Mouse (Mus musculus) embryonic facial prominence, embryonic 11.5 days (tissue): Measurements from ENCODE around the gene Aak1. TPM values are rescaled to one million over a fixed set of nuclear protein-coding genes. Genes with fewer than 3 reads are reported as not detected.
A peak's percentile ranks its signal among the peaks of the same experiment; 100 is the strongest.

Source experiments
- ATAC-seq: fragments of 200-750 bp; cut with Nextera tagmentation; replicated peaks from 2 replicates; pipeline ENCODE4 v1.8.0; 2017; ENCODE audit warnings: low read depth; ENCODE audit not compliant: insufficient number of reproducible peaks, low FRiP score, low TSS enrichment
- DNase-seq: peaks from one replicate; pipeline ENCODE4 v3.0.0-alpha.2; 2015; ENCODE audit warnings: low spot score
- H3K27ac ChIP-seq: fragments of 300-500 bp; sonication (generic); replicated peaks from 2 replicates; pipeline ENCODE4 v1.5.1; 2014; ENCODE audit warnings: mild to moderate bottlenecking, low read depth, low read length, control low read depth
- H3K27me3 ChIP-seq: fragments of 300-500 bp; sonication (generic); 2 replicates; pipeline ENCODE4 v1.6.1; 2014; ENCODE audit warnings: mild to moderate bottlenecking, low read length, moderate library complexity, mixed read lengths; ENCODE audit not compliant: control insufficient read depth, insufficient read depth
- H3K36me3 ChIP-seq: fragments of 300-500 bp; sonication (generic); replicated peaks from 2 replicates; pipeline ENCODE4 v1.6.1; 2014; ENCODE audit warnings: low read depth, mild to moderate bottlenecking, low read length, moderate library complexity, mixed read lengths; ENCODE audit not compliant: control insufficient read depth, insufficient read depth
- H3K4me1 ChIP-seq: fragments of 300-500 bp; sonication (generic); 2 replicates; pipeline ENCODE4 v1.6.1; 2014; ENCODE audit warnings: low read length, mixed read lengths; ENCODE audit not compliant: control insufficient read depth, insufficient read depth
- H3K4me2 ChIP-seq: fragments of 300-500 bp; sonication (generic); 2 replicates; pipeline ENCODE4 v1.6.1; 2014; ENCODE audit warnings: low read depth, mild to moderate bottlenecking, control low read depth, low read length, moderate library complexity
- H3K4me3 ChIP-seq: fragments of 300-500 bp; sonication (generic); 2 replicates; pipeline ENCODE4 v1.5.1; 2014; ENCODE audit warnings: low read depth, low read length, control low read depth
- H3K9ac ChIP-seq: fragments of 300-500 bp; sonication (generic); replicated peaks from 2 replicates; pipeline ENCODE4 v1.6.1; 2014; ENCODE audit warnings: mild to moderate bottlenecking, control low read depth, low read length
- H3K9me3 ChIP-seq: fragments of 300-500 bp; sonication (generic); replicated peaks from 2 replicates; pipeline ENCODE4 v1.6.1; 2016; ENCODE audit warnings: mild to moderate bottlenecking, low read length, inconsistent platforms, mixed read lengths; ENCODE audit not compliant: control insufficient read depth
- WGBS: fragments of 180-500 bp; shearing (Covaris S2); extraction: QIAGEN DNeasy Blood & Tissue Kit; methylation state at CpG from one replicate; pipeline ENCODE4 v1.1.7; 2014; 5-methylcytosine and 5-hydroxymethylcytosine counted together
- polyA plus RNA-seq: library from polyadenylated mRNA; unstranded; fragments of >200 nt; fragmentation: Nextera tagmentation; extraction: Ambion mirVana; gene quantifications from 2 replicates; pipeline ENCODE4 v1.2.1, GENCODE M21; 2014

Gene Aak1
- polyA plus RNA-seq = 17.2 and 17.3 TPM in 2 replicates

GRCm38 (mm10) chr6:86848915-86849644 is at the start of gene Aak1:
Gene Aak1, plus strand, starts transcription at chr6:86849517.
- DNase-seq = peak; percentile 92
- H3K27me3 ChIP-seq = no peaks in the 10 kb centered on the region
- no peaks in the 10 kb centered on the region for H3K9me3 ChIP-seq
- ATAC-seq = peak; percentile 82
- H3K36me3 ChIP-seq = no peaks in the 10 kb centered on the region
- WGBS = under 1% methylated on average over 48 of the region's 60 CpGs
- H3K4me2 ChIP-seq = peak within 1 kb of the TSS; percentile 82
- H3K4me3 ChIP-seq = peak within 1 kb of the TSS; percentile 55
- peak within 1 kb of the TSS; percentile 63 for H3K9ac ChIP-seq
- H3K4me1 ChIP-seq = no peaks in the 10 kb centered on the region; the same call in 1 of the 2 replicates
- H3K27ac ChIP-seq = peak within 1 kb of the TSS; percentile 87

DNA sequence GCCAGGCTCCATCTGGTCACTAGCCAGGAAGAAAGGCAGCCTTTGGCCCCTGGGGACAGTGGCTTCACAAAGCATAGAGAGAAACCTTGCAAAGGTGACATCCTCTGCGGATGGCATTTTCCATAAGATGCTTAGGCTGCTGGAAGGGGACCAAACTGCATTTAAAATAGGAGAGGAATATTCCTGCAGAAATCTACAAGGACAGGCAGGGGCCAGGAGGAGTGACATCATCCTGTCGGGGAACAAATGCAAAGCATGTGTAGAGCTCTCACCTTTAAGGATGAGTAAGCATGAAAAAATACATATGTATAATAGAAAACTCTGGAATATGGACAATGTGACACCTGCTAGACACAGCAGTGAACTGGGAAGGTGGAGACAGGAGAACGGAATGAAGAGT is 48.9 kb upstream of the Aak1 start:
- Histone ChIP-seq H3K9me3 (no peaks in the 10 kb centered on the region), H3K27me3 (no peaks in the 10 kb centered on the region), H3K27ac (no peak overlapping the region), H3K4me2 (no peak overlapping the region), H3K4me1 (no peaks in the 10 kb centered on the region), H3K9ac (no peak overlapping the region), H3K4me3 (no peak overlapping the region), H3K36me3 (no peaks in the 10 kb centered on the region)
- DNase-seq (no peak), ATAC-seq (no peak)
- WGBS = 84% methylated on average over 3 of the region's 3 CpGs

- Histone ChIP-seq H3K9ac (no peak overlapping the region), H3K4me1 (no peaks in the 10 kb centered on the region), H3K4me2 (no peak overlapping the region), H3K36me3 (no peaks in the 10 kb centered on the region), H3K9me3 (no peaks in the 10 kb centered on the region), H3K27me3 (no peaks in the 10 kb centered on the region), H3K4me3 (no peak overlapping the region), H3K27ac (no peak overlapping the region)
- no peak for ATAC-seq
- 35% methylated on average over 11 of the region's 11 CpGs for WGBS
- DNase-seq = no peak
Observed at GRCm38 (mm10) chr6:86801431-86801830, 47.9 kb upstream of the Aak1 start.

DNA sequence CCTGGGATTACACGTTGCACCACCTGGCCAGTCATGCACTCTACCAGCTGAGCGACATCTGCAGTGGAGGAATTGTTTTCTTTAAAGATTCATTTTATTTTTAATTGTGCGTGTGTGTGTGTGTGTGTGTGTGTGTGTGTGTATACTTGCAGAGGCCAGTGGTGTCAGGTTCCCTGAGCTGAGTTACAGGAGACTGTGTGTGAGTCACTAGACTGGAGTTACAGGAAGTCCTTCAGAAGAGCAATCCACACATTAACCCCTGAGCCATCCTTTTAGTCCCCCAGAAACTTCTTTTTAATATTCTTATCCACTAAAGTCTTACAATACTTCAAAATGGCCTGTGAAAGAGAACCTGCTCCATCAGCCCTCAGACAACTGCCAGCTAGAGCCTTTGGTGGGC is 44.7 kb upstream of the Aak1 start:
- H3K27me3 ChIP-seq = no peaks in the 10 kb centered on the region
- ATAC-seq (no peak), DNase-seq (no peak)
- whole genome bisulfite sequencing = 65% methylated on average over 3 of the region's 3 CpGs
- no peaks in the 10 kb centered on the region for H3K36me3 ChIP-seq
- H3K4me3 ChIP-seq = no peak overlapping the region
- H3K4me2 ChIP-seq = no peak overlapping the region
- H3K9me3 ChIP-seq = no peaks in the 10 kb centered on the region
- H3K4me1 ChIP-seq = no peaks in the 10 kb centered on the region
- H3K9ac ChIP-seq = no peak overlapping the region
- H3K27ac ChIP-seq = no peak overlapping the region

- DNase-seq = peak; percentile 72
- Histone ChIP-seq H3K4me1 (no peaks in the 10 kb centered on the region), H3K4me3 (no peak overlapping the region), H3K27me3 (no peaks in the 10 kb centered on the region), H3K4me2 (no peak overlapping the region), H3K9me3 (no peaks in the 10 kb centered on the region), H3K27ac (no peak overlapping the region), H3K9ac (no peak overlapping the region), H3K36me3 (no peaks in the 10 kb centered on the region)
- WGBS = 4% methylated on average over 5 of the region's 5 CpGs
- no peak for ATAC-seq
Observed at GRCm38 (mm10) chr6:86806455-86807086, 42.7 kb upstream of the Aak1 start.

GRCm38 (mm10) chr6:86812919-86813318 is 36.4 kb upstream of the Aak1 start:
- H3K9me3 ChIP-seq = no peaks in the 10 kb centered on the region
- peaks cover 4% of the 10 kb centered on the region; the same call in 1 of the 2 replicates for H3K4me1 ChIP-seq
- H3K4me2 ChIP-seq = no peak overlapping the region
- no peaks in the 10 kb centered on the region for H3K36me3 ChIP-seq
- no peak overlapping the region for H3K4me3 ChIP-seq
- ATAC-seq (no peak), DNase-seq (no peak)
- H3K27me3 ChIP-seq = no peaks in the 10 kb centered on the region
- H3K9ac ChIP-seq = no peak overlapping the region
- 60% methylated on average over 4 of the region's 4 CpGs for WGBS
- H3K27ac ChIP-seq = no peak overlapping the region

DNA sequence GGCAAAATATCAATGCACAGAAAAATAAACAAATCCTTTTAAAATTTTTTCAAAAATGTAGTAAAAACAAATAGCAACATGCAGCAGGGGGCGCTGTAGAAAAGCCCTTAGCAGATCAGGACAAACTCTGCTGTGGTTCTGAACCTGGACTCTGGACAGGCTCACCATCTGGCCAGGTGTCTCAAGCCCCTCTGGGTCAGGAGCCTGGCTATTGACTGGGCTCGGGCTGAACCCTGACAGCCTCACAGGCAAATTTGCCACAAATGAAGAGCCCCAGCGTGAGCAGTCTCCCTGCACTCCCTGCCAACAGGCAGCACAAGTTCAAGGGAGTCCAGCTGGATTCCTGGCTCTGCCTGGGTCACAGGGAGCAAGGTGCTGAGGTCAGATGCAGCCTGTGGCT is 36.0 kb upstream of the Aak1 start:
- DNase-seq (peak; percentile 62), ATAC-seq (no peak)
- Histone ChIP-seq H3K36me3 (no peaks in the 10 kb centered on the region), H3K27me3 (no peaks in the 10 kb centered on the region), H3K9ac (no peak overlapping the region), H3K4me1 (peaks cover 4% of the 10 kb centered on the region; the same call in 1 of the 2 replicates), H3K9me3 (no peaks in the 10 kb centered on the region), H3K4me3 (no peak overlapping the region), H3K4me2 (no peak overlapping the region), H3K27ac (no peak overlapping the region)
- WGBS = 19% methylated on average over 3 of the region's 3 CpGs

DNA sequence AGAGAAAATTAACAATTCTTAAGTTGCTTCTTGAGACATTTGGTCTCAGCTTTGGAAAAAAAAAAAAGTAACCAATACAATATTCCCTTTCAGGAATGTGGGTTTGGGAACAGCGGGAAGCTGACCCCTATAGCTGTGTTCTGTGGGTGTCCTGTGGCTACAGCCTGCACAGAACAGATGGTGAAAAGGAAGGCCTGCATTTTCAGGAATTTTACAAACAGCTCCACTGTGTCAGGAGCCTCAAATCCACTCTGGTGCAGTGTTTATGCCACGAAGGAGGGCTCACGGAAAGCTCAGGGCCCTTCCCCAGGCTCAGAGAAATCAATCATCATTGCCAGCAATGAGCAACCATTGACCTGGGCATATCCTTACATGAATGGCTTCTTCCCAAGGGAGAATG is 34.4 kb upstream of the Aak1 start:
- peak overlapping the region; percentile 22; the same call in 1 of the 2 replicates for H3K9ac ChIP-seq
- H3K36me3 ChIP-seq = no peaks in the 10 kb centered on the region
- ATAC-seq (no peak), DNase-seq (no peak)
- no peak overlapping the region for H3K4me3 ChIP-seq
- H3K4me1 ChIP-seq = peaks cover 4% of the 10 kb centered on the region; the same call in 1 of the 2 replicates
- 24% methylated on average over 3 of the region's 3 CpGs for WGBS
- no peak overlapping the region; the same call in 1 of the 2 replicates for H3K27ac ChIP-seq
- H3K27me3 ChIP-seq = no peaks in the 10 kb centered on the region
- peak overlapping the region; percentile 19 for H3K4me2 ChIP-seq
- no peaks in the 10 kb centered on the region for H3K9me3 ChIP-seq
